Mouse (Mus musculus) spleen, postnatal 10 days (tissue): ENCODE measurements around the gene Cd44.

Experiments used
- DNase-seq, 2 experiments: peaks; one replicate each; pipeline ENCODE4 v3.0.0; 2021 to 2022; ENCODE audit warnings: low spot score in 2 of 2

Cd44 gene

GRCm38 (mm10) chr2:102872436-102872835, 29.0 kb downstream of the Cd44 start:
- DNase-seq, result no peak

GRCm38 (mm10) chr2:102868444-102868843, 33.0 kb downstream of the Cd44 start:
- DNase-seq, result no peak

GRCm38 (mm10) chr2:102867396-102868088, 33.9 kb downstream of the Cd44 start:
- peak in 1 of 2 experiments; percentile 48 for DNase-seq

GRCm38 (mm10) chr2:102866594-102866993, 34.9 kb downstream of the Cd44 start:
- no peak for DNase-seq

- DNase-seq, result no peak
These were observed 36.1 kb downstream of the Cd44 start for GRCm38 (mm10) chr2:102865354-102865752.

GRCm38 (mm10) chr2:102864695-102865353, 36.6 kb downstream of the Cd44 start:
- no peak for DNase-seq

GRCm38 (mm10) chr2:102864036-102864435, 37.4 kb downstream of the Cd44 start:
- DNase-seq, result no peak

GRCm38 (mm10) chr2:102863583-102863982, 37.9 kb downstream of the Cd44 start:
- no peak for DNase-seq

GRCm38 (mm10) chr2:102862706-102863105, 38.8 kb downstream of the Cd44 start:
- DNase-seq, result no peak

- no peak for DNase-seq
These were observed 43.2 kb downstream of the Cd44 start for GRCm38 (mm10) chr2:102858271-102858670.

- no peak for DNase-seq
These were observed 48.2 kb downstream of the Cd44 start for GRCm38 (mm10) chr2:102853297-102853696.

GRCm38 (mm10) chr2:102851936-102852477, 49.5 kb downstream of the Cd44 start:
- DNase-seq, result no peak

GRCm38 (mm10) chr2:102850026-102850425, 51.4 kb downstream of the Cd44 start:
- DNase-seq, result no peak

GRCm38 (mm10) chr2:102848811-102849433, 52.5 kb downstream of the Cd44 start:
- DNase-seq, result no peak

GRCm38 (mm10) chr2:102841231-102841630, 60.2 kb downstream of the Cd44 start:
- no peak for DNase-seq

- no peak for DNase-seq
These were observed 63.3 kb downstream of the Cd44 start for GRCm38 (mm10) chr2:102838179-102838578.

- DNase-seq, result no peak
These were observed 69.9 kb downstream of the Cd44 start for GRCm38 (mm10) chr2:102831547-102831946.

- DNase-seq, result peak; percentile 64 to 72
These were observed 72.3 kb downstream of the Cd44 start for GRCm38 (mm10) chr2:102829201-102829600.

GRCm38 (mm10) chr2:102828381-102828780, 73.1 kb downstream of the Cd44 start:
- DNase-seq, result no peak

- no peak for DNase-seq
These were observed 73.6 kb downstream of the Cd44 start for GRCm38 (mm10) chr2:102827841-102828240.

- no peak for DNase-seq
These were observed 75.4 kb downstream of the Cd44 start for GRCm38 (mm10) chr2:102825961-102826633.

GRCm38 (mm10) chr2:102822036-102822435, 79.4 kb downstream of the Cd44 start:
- no peak for DNase-seq
